Mouse (Mus musculus) intestine, postnatal 0 days (tissue): ENCODE results near the gene Ccdc102a. TPM values are rescaled to one million over a fixed set of nuclear protein-coding genes. Genes with fewer than 3 reads are reported as not detected.

Experiments used
- ATAC-seq: fragments of 200-750 bp; cut with Nextera tagmentation; 2 replicates; pipeline ENCODE4 v1.8.0; 2017; ENCODE audit warnings: mild to moderate bottlenecking, moderate TSS enrichment, moderate library complexity
- H3K27ac ChIP-seq: fragments of 300-500 bp; sonication (generic); 2 replicates; pipeline ENCODE4 v1.5.1; 2014; ENCODE audit warnings: mild to moderate bottlenecking, low read depth, low read length, moderate library complexity
- H3K27me3 ChIP-seq: fragments of 300-500 bp; sonication (generic); replicated peaks from 2 replicates; pipeline ENCODE4 v1.6.1; 2014; ENCODE audit warnings: low read length, mixed read lengths; ENCODE audit not compliant: control insufficient read depth, insufficient read depth
- H3K36me3 ChIP-seq: fragments of 300-500 bp; sonication (generic); 2 replicates; pipeline ENCODE4 v1.6.1; 2014; ENCODE audit warnings: mild to moderate bottlenecking, moderate library complexity; ENCODE audit not compliant: control insufficient read depth, insufficient read depth
- H3K4me1 ChIP-seq: fragments of 300-500 bp; sonication (generic); replicated peaks from 2 replicates; pipeline ENCODE4 v1.6.1; 2014; ENCODE audit warnings: antibody characterized with exemption, low read length, mixed read lengths; ENCODE audit not compliant: control insufficient read depth, insufficient read depth
- H3K4me2 ChIP-seq: fragments of 300-500 bp; sonication (generic); replicated peaks from 2 replicates; pipeline ENCODE4 v1.6.1; 2014; ENCODE audit warnings: low read depth, mild to moderate bottlenecking, moderate library complexity
- H3K4me3 ChIP-seq: fragments of 300-500 bp; sonication (generic); 2 replicates; pipeline ENCODE4 v1.5.1; 2014; ENCODE audit warnings: low read depth, low read length
- H3K9ac ChIP-seq: fragments of 300-500 bp; sonication (generic); 2 replicates; pipeline ENCODE4 v1.6.1; 2014; ENCODE audit warnings: mild to moderate bottlenecking, low read depth, low read length
- H3K9me3 ChIP-seq: fragments of 300-500 bp; sonication (generic); 2 replicates; pipeline ENCODE4 v1.6.1; 2016; ENCODE audit warnings: mixed run types; ENCODE audit not compliant: control insufficient read depth
- CTCF ChIP-seq: sonication (generic); IDR thresholded peaks from 2 replicates; pipeline ENCODE4 v1.5.1; 2016; ENCODE audit warnings: low read depth, mild to moderate bottlenecking, control low read depth, antibody characterized with exemption, moderate library complexity
- WGBS: fragments of 180-500 bp; shearing (Covaris S2); extraction: QIAGEN DNeasy Blood & Tissue Kit; methylation state at CpG from one replicate; pipeline ENCODE4 v1.1.7; 2014; 5-methylcytosine and 5-hydroxymethylcytosine counted together
- polyA plus RNA-seq: library from polyadenylated mRNA; unstranded; fragments of >200 nt; fragmentation: Nextera tagmentation; extraction: Ambion mirVana; gene quantifications from 2 replicates; pipeline ENCODE4 v1.2.1, GENCODE M21; 2015

The Ccdc102a gene
- polyA plus RNA-seq, 1 experiment from 2014 or later: 7.7 TPM

GRCm38 (mm10) chr8:94950046-94950445 lies 32.1 kb upstream of the Ccdc102a start:
- H3K9me3 ChIP-seq: no peaks in the 10 kb centered on the region
- no peak overlapping the region for H3K9ac ChIP-seq
- no peak overlapping the region for H3K27ac ChIP-seq
- peak; percentile 99 for TF ChIP-seq CTCF
- H3K4me2 ChIP-seq: no peak overlapping the region
- no peaks in the 10 kb centered on the region for H3K36me3 ChIP-seq
- peak; percentile 46; the same call in 1 of the 2 replicates for ATAC-seq
- 16% methylated on average over 4 of the region's 4 CpGs for WGBS
- no peak overlapping the region for H3K4me3 ChIP-seq
- H3K4me1 ChIP-seq: 0 out of 2 replicates have a peak, but pooled peaks cover 2% of the 10 kb centered on the region
- no peaks in the 10 kb centered on the region for H3K27me3 ChIP-seq

DNA sequence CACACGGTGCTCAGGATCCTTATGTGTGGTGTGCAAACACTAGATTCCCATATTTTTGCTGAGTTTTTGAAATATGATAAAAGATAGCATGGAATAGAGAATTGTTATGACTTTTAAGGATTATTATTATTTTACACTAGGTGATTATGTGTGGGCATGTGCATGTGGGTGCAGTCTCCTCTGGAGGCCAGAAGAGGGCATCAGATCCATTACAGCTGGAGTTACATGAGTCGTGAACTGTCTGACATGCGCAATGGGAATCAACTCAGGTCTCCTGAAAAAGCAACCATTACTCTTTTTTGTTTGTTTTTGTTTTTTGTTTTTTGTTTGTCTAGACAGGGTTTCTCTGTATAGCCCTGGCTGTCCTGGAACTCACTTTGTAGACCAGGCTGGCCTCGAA lies 31.1 kb upstream of the Ccdc102a start:
- Histone ChIP-seq H3K9me3 (no peaks in the 10 kb centered on the region), H3K36me3 (no peaks in the 10 kb centered on the region), H3K27ac (no peak overlapping the region), H3K4me2 (no peak overlapping the region), H3K9ac (no peak overlapping the region), H3K27me3 (no peaks in the 10 kb centered on the region), H3K4me3 (no peak overlapping the region), H3K4me1 (no peaks in the 10 kb centered on the region)
- ATAC-seq: no peak
- 90% methylated on average over 4 of the region's 4 CpGs for WGBS
- TF ChIP-seq CTCF: peak; percentile 32; the same call in 1 of the 2 replicates

- Histone ChIP-seq H3K36me3 (no peaks in the 10 kb centered on the region), H3K4me2 (no peak overlapping the region), H3K4me3 (no peak overlapping the region), H3K27ac (no peak overlapping the region), H3K4me1 (no peaks in the 10 kb centered on the region), H3K9me3 (no peaks in the 10 kb centered on the region), H3K9ac (no peak overlapping the region), H3K27me3 (no peaks in the 10 kb centered on the region)
- ATAC-seq: no peak
- no peak for TF ChIP-seq CTCF
- WGBS: 78% methylated on average over 4 of the region's 4 CpGs
Observed at GRCm38 (mm10) chr8:94948421-94948820, 30.5 kb upstream of the Ccdc102a start.

DNA sequence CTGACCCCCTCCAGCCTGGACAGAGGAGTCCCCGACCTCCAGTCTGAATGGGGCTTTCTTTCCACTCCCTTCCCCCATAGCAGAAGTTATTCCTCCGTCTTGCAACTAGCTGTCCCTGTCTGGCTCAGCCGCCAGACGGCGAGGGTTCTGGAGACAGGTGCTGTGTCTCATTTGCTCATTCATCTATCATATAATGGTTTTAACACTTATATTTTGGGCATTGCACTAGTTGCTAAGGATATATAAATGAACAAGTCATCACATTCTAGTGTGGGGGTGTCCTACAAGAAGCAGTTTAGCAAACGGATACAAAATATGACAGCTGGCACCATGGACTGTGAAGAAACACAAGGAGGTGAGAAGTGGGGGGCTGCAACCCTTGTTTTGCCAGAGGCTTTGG lies 27.3 kb upstream of the Ccdc102a start:
- no peaks in the 10 kb centered on the region for H3K4me1 ChIP-seq
- no peak overlapping the region for H3K27ac ChIP-seq
- H3K27me3 ChIP-seq: no peaks in the 10 kb centered on the region
- no peak overlapping the region for H3K4me3 ChIP-seq
- no peaks in the 10 kb centered on the region for H3K9me3 ChIP-seq
- ATAC-seq: no peak
- TF ChIP-seq CTCF: no peak
- 61% methylated on average over 6 of the region's 6 CpGs for WGBS
- no peak overlapping the region for H3K4me2 ChIP-seq
- H3K9ac ChIP-seq: no peak overlapping the region
- H3K36me3 ChIP-seq: no peaks in the 10 kb centered on the region

GRCm38 (mm10) chr8:94942566-94942965 lies 24.7 kb upstream of the Ccdc102a start:
- Histone ChIP-seq H3K4me3 (no peak overlapping the region), H3K9me3 (no peaks in the 10 kb centered on the region), H3K27ac (no peak overlapping the region), H3K27me3 (no peaks in the 10 kb centered on the region), H3K4me2 (no peak overlapping the region), H3K9ac (no peak overlapping the region), H3K4me1 (no peaks in the 10 kb centered on the region), H3K36me3 (no peaks in the 10 kb centered on the region)
- TF ChIP-seq CTCF: peak; percentile 98
- ATAC-seq: no peak
- WGBS: 20% methylated on average over 6 of the region's 6 CpGs

DNA sequence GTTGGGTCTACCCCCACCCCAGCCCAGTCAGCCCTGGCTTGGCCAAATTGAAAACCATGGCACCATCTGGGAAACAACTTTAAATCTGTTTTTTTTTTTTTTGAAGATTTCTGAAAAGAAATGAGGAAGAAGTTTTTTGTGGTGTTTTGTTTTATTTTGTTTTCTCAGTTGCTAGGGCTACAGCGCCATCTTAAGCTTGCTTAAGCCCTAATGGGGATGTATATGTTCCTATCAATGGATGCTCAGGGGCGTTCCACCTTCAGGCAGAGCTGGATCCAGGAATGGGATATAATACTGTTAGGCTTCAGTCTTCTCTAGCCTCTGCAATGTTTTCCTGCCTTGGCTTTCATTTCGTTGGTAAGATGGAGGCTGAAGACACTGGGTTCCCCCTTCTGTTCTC lies 17.3 kb upstream of the Ccdc102a start:
- Histone ChIP-seq H3K27ac (no peak overlapping the region), H3K36me3 (no peaks in the 10 kb centered on the region), H3K9me3 (no peaks in the 10 kb centered on the region), H3K4me3 (no peak overlapping the region), H3K9ac (no peak overlapping the region), H3K4me1 (no peaks in the 10 kb centered on the region), H3K27me3 (no peaks in the 10 kb centered on the region), H3K4me2 (no peak overlapping the region)
- no peak for ATAC-seq
- 78% methylated on average over 3 of the region's 3 CpGs for WGBS
- TF ChIP-seq CTCF: no peak

- no peaks in the 10 kb centered on the region for H3K27me3 ChIP-seq
- whole genome bisulfite sequencing: 46% methylated on average over 5 of the region's 5 CpGs
- H3K4me2 ChIP-seq: no peak overlapping the region
- no peak overlapping the region for H3K9ac ChIP-seq
- no peak for ATAC-seq
- no peak overlapping the region for H3K27ac ChIP-seq
- no peaks in the 10 kb centered on the region for H3K36me3 ChIP-seq
- no peak overlapping the region for H3K4me3 ChIP-seq
- TF ChIP-seq CTCF: no peak
- no peaks in the 10 kb centered on the region for H3K9me3 ChIP-seq
- H3K4me1 ChIP-seq: no peaks in the 10 kb centered on the region
Observed at GRCm38 (mm10) chr8:94933918-94934317, 16.0 kb upstream of the Ccdc102a start.
